Mouse (Mus musculus): ENCODE measurements around the gene Kctd6. TPM values are rescaled to one million over a fixed set of nuclear protein-coding genes. Genes with fewer than 3 reads are reported as not detected.

The Kctd6 gene
- total and polyA plus RNA-seq, 3 experiments, result 2.9 to 4.2 (median 3.8) TPM

GRCm38 (mm10) chr14:8251330-8251885 lies 37.5 kb downstream of the Kctd6 start:
- TF ChIP-seq KAT2A (IDR thresholded peaks at IDR 0.05; ENCODE audit: insufficient replicate concordance, low read length) (no peak), PAX5 (IDR thresholded peaks at IDR 0.05; ENCODE audit: low read length) (no peak), USF1 (IDR thresholded peaks at IDR 0.05; ENCODE audit: low read depth, low read length) (no peak), TBP (conservative IDR thresholded peaks at IDR 0.05; ENCODE audit: low read depth, low read length) (no peak), JUND (conservative IDR thresholded peaks at IDR 0.05; ENCODE audit: low read depth, low read length) (no peak), SMC3 (IDR thresholded peaks at IDR 0.05; ENCODE audit: low read depth, low read length) (no peak), POLR2AphosphoS2 (IDR thresholded peaks at IDR 0.05; ENCODE audit: low read depth, low read length) (no peak), NRF1 (IDR thresholded peaks at IDR 0.05; ENCODE audit: low read depth, low read length) (no peak), ZMIZ1 (IDR thresholded peaks at IDR 0.05; ENCODE audit: low read depth, low read length) (no peak)
- Histone ChIP-seq H3K79me2 (replicated peaks; ENCODE audit: control insufficient read depth, extremely low read depth, insufficient read depth, poor library complexity, severe bottlenecking) (no peaks in the 10 kb centered on the region), H3K4me1 (ENCODE audit: control insufficient read depth in 1 of 2, insufficient read depth in 2 of 2) (peaks cover 0 to 14% of the 10 kb centered on the region in 2 experiments; a peak in 2 of 4 replicates), H3K27me3 (replicated peaks) (no peaks in the 10 kb centered on the region), H3K36me3 (replicated peaks in 1 of 2; ENCODE audit: control insufficient read depth in 1 of 2, insufficient read depth in 1 of 2, low read length in 1 of 2) (no peaks in the 10 kb centered on the region), H3K9ac (ENCODE audit: insufficient read depth, low read depth) (no peak overlapping the region), H3K27ac (ENCODE audit: insufficient read depth, low read depth) (no peak overlapping the region), H3K4me3 (replicated peaks in 1 of 3; ENCODE audit: low read depth in 2 of 3, low read length in 2 of 3, poor library complexity in 1 of 3) (no peak overlapping the region), H3K9me3 (replicated peaks; ENCODE audit: low read length) (no peaks in the 10 kb centered on the region), H3K4me2 (ENCODE audit: insufficient read depth, low read depth, poor library complexity, severe bottlenecking) (no peak overlapping the region)
- dilution Hi-C loops (cut with MboI; ENCODE audit: extremely low pct_ligation_motif_present, extremely low pct_unique_long_range_greater_than_20kb, low sequenced_read_pairs), result no loop called here
- no peak for DNase-seq (ENCODE audit: extremely low read depth)
- in situ Hi-C loops (cut with MboI; ENCODE audit: low pct_ligation_motif_present, low pct_unique_long_range_greater_than_20kb, low sequenced_read_pairs), result no loop called here

DNA sequence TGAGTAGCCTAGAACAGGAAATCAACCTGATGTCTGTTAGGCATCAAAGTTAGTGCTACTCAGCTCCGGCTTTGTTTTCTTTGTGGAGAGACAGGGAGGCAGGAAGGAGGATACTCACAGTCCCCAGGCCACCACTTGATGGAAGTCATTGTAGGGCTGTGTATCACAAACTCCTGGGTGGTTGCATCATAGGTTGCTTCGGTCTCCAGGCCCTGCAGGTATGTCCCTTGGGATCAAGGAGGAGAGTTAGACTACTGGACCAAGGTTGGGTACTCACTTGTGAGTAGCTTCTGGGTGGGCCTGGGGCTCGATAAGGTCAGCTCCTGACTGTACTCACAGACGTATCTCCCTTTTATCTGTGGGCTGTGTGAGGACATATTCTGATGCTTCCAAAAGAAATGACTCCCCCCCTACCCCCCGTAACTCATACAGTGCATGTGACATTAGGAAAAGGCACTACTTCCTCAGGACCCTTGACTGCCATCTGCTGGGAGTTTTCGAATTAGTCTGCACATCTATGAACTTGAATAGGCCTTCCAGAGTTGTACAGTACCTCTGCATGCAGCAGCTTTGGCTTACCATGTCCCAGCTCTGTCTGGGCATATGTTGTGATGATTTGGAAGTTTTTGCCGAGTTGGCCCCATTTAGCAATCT lies 41.3 kb downstream of the Kctd6 start:
- no peak overlapping the region for H3K4me3 ChIP-seq (replicated peaks in 1 of 3; ENCODE audit: low read depth in 2 of 3, low read length in 2 of 3, poor library complexity in 1 of 3)
- no peaks in the 10 kb centered on the region for H3K79me2 ChIP-seq (replicated peaks; ENCODE audit: control insufficient read depth, extremely low read depth, insufficient read depth, poor library complexity, severe bottlenecking)
- DNase-seq (ENCODE audit: extremely low read depth), result peak; percentile 52
- no peak overlapping the region for H3K9ac ChIP-seq (ENCODE audit: insufficient read depth, low read depth)
- H3K4me2 ChIP-seq (ENCODE audit: insufficient read depth, low read depth, poor library complexity, severe bottlenecking), result no peak overlapping the region
- in situ Hi-C loops (cut with MboI; ENCODE audit: low pct_ligation_motif_present, low pct_unique_long_range_greater_than_20kb, low sequenced_read_pairs), result no loop called here
- H3K27me3 ChIP-seq (replicated peaks), result peaks cover 24% of the 10 kb centered on the region
- H3K36me3 ChIP-seq (replicated peaks in 1 of 2; ENCODE audit: control insufficient read depth in 1 of 2, insufficient read depth in 1 of 2, low read length in 1 of 2), result no peaks in the 10 kb centered on the region
- dilution Hi-C loops (cut with MboI; ENCODE audit: extremely low pct_ligation_motif_present, extremely low pct_unique_long_range_greater_than_20kb, low sequenced_read_pairs), result no loop called here
- H3K4me1 ChIP-seq (ENCODE audit: control insufficient read depth in 1 of 2, insufficient read depth in 2 of 2), result peaks cover 0 to 14% of the 10 kb centered on the region in 2 experiments; a peak in 2 of 4 replicates
- H3K27ac ChIP-seq (ENCODE audit: insufficient read depth, low read depth), result no peak overlapping the region
- H3K9me3 ChIP-seq (replicated peaks; ENCODE audit: low read length), result no peaks in the 10 kb centered on the region
- TF ChIP-seq KAT2A (IDR thresholded peaks at IDR 0.05; ENCODE audit: insufficient replicate concordance, low read length) (no peak), ELF1 (IDR thresholded peaks at IDR 0.05; ENCODE audit: low read depth, low read length) (no peak), POLR2AphosphoS2 (IDR thresholded peaks at IDR 0.05; ENCODE audit: low read depth, low read length) (no peak), ZMIZ1 (IDR thresholded peaks at IDR 0.05; ENCODE audit: low read depth, low read length) (no peak), JUND (conservative IDR thresholded peaks at IDR 0.05; ENCODE audit: low read depth, low read length) (no peak), IRF4 (IDR thresholded peaks at IDR 0.05; ENCODE audit: low read depth, low read length) (no peak), USF2 (conservative IDR thresholded peaks at IDR 0.05; ENCODE audit: low read depth, low read length) (no peak), ZKSCAN1 (IDR thresholded peaks at IDR 0.05; ENCODE audit: borderline replicate concordance, low read depth, low read length) (no peak), HCFC1 (IDR thresholded peaks at IDR 0.05; ENCODE audit: low read depth, low read length) (no peak), TBP (conservative IDR thresholded peaks at IDR 0.05; ENCODE audit: low read depth, low read length) (no peak), MAFK (IDR thresholded peaks at IDR 0.05; ENCODE audit: insufficient replicate concordance, low read length) (no peak), ZNF384 (IDR thresholded peaks at IDR 0.05; ENCODE audit: low read depth, low read length) (no peak), JUN (IDR thresholded peaks at IDR 0.05; ENCODE audit: insufficient read depth, low read depth, low read length) (no peak), SIN3A (IDR thresholded peaks at IDR 0.05; ENCODE audit: low read length) (no peak), EP300 (IDR thresholded peaks at IDR 0.05; ENCODE audit: low read length) (no peak), UBTF (IDR thresholded peaks at IDR 0.05; ENCODE audit: low read depth, low read length) (no peak), RCOR1 (conservative IDR thresholded peaks at IDR 0.05; ENCODE audit: low read depth, low read length) (no peak), CTCF (conservative IDR thresholded peaks at IDR 0.05 in 1 of 2, IDR thresholded peaks at IDR 0.05 in 1 of 2; ENCODE audit: low read depth in 2 of 2, low read length in 2 of 2) (peak in 1 of 2 experiments; percentile 69; a peak in 2 of 4 replicates), PAX5 (IDR thresholded peaks at IDR 0.05; ENCODE audit: low read length) (no peak), MYC (IDR thresholded peaks at IDR 0.05; ENCODE audit: low read depth, low read length) (0 out of 2 replicates have a peak, but pooled peaks have one; percentile 37), TCF12 (IDR thresholded peaks at IDR 0.05; ENCODE audit: low read depth, low read length) (no peak), MAZ (IDR thresholded peaks at IDR 0.05; ENCODE audit: low read depth, low read length) (no peak), GABPA (IDR thresholded peaks at IDR 0.05; ENCODE audit: insufficient replicate concordance, low read depth, low read length) (no peak), SMC3 (IDR thresholded peaks at IDR 0.05; ENCODE audit: low read depth, low read length) (peak; percentile 74), BHLHE40 (IDR thresholded peaks at IDR 0.05; ENCODE audit: low read depth, low read length) (peak; percentile 34; the same call in 1 of the 2 replicates), E2F4 (IDR thresholded peaks at IDR 0.05; ENCODE audit: insufficient replicate concordance, low read depth, low read length) (no peak), RAD21 (IDR thresholded peaks at IDR 0.05; ENCODE audit: low read depth, low read length) (peak; percentile 51)
